Mouse (Mus musculus) WW6 (cell line): ENCODE measurements at regions not wholly inside any gene's neighbourhood (a gene's known extent, or its start where the extent isn't known, plus 50 kb on each side); places are given as distances from the start of the nearest gene placed in this dataset.
"Not testable (repeated sequence)": the region's sequence is repeated elsewhere in the genome, so short reads cannot be mapped to it uniquely, and the experiment has no call there.

Experiments
- DNase-seq: peaks from one replicate; pipeline ENCODE4 v3.0.0-alpha.2; 2013; ENCODE audit warnings: low read depth, low spot score

DNA sequence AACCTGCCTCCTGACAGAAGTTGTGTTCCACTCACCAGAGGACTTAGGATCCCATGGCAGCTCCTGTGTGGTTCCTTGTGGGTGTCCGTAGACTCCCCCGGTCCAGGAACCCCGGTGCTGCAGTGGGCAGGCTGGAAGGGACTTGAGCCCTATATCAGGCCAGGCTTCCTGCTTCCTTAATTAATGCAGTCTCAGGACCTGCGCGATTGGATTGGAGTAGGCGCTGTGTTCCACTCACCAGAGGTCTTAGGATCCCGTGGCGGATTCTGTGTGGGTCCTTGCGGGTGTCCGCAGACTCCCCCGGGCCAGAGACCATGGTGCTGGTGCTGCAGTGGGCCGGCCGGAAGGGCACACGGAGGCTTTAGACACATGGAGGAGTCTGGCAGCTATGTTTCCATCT is 288.7 kb downstream of the Fut8 start:
- DNase-seq, result not testable (repeated sequence)

- no peak for DNase-seq
Observed at GRCm38 (mm10) chr12:77527499-77527898, 289.6 kb downstream of the Fut8 start.

GRCm38 (mm10) chr12:77527953-77528865 is 290.3 kb downstream of the Fut8 start:
- no peak for DNase-seq

GRCm38 (mm10) chr12:77528868-77529271 is 290.9 kb downstream of the Fut8 start:
- DNase-seq, result no peak

DNA sequence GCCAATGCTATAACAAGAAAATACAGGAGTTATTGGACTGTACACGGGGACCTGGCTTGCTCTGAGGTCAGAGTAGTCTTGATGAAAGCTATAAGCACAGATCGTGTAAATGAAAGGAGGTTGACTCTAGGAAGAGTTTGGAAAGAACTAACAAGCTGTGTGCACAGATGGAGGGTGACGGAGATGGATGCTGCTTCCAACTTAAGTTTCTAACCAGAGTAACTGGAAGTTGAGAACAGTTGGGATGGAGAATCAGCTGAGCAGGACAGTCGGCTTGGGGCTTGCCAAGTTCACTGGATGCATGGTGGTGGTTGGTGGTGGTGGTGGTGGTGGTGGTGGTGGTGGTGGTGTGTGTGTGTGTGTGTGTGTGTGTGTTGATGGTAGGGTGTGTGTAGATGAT is 291.5 kb downstream of the Fut8 start:
- DNase-seq, result no peak

GRCm38 (mm10) chr12:77529955-77530354 is 292.0 kb downstream of the Fut8 start:
- DNase-seq, result no peak

- no peak for DNase-seq
Observed at GRCm38 (mm10) chr12:77531294-77531693, 293.4 kb downstream of the Fut8 start.

- DNase-seq, result no peak
Observed at GRCm38 (mm10) chr12:77532547-77532946, 294.6 kb downstream of the Fut8 start.

DNA sequence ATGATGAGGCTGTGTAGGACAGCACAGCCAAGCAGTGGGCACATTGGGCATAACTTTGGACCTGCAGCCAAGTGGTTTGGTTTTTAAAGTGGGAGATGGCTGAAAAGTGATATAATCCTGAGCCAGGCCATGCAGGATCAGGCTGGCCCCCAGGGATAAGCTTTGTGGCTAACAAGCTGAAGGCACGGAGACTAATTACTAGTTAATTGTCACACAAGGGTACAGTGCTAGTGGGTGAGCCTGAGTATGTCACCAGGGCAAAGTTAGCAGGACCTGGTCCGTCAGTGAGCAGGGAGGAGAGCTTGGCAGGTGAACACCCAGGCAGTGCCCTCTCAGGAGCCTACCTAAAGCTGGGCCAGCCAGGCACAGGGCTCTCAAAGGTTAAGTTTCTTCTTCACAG is 295.7 kb downstream of the Fut8 start:
- DNase-seq, result no peak

DNA sequence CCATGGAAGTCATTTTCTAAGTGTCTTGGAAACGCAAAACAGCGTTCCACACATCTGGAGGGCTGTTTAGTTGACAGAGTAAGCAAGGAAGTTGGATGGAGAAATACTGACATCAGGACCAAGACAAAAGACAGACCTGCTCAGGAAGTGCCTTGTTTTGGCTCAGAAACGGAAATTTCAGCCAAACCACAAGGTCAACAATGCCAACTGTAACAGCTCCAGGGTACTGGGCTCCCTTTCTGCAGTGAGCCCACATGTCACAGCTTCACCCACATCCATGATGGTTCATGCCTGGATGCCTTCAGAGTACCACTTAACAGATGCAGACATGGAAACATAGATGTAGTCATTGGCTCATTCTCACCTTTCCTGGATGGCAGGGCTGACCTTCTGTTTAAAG is 296.2 kb downstream of the Fut8 start:
- DNase-seq, result no peak

- DNase-seq, result no peak
Observed at GRCm38 (mm10) chr12:77535147-77535546, 297.2 kb downstream of the Fut8 start.

GRCm38 (mm10) chr12:77537139-77537848 is 299.4 kb downstream of the Fut8 start:
- DNase-seq, result no peak

DNA sequence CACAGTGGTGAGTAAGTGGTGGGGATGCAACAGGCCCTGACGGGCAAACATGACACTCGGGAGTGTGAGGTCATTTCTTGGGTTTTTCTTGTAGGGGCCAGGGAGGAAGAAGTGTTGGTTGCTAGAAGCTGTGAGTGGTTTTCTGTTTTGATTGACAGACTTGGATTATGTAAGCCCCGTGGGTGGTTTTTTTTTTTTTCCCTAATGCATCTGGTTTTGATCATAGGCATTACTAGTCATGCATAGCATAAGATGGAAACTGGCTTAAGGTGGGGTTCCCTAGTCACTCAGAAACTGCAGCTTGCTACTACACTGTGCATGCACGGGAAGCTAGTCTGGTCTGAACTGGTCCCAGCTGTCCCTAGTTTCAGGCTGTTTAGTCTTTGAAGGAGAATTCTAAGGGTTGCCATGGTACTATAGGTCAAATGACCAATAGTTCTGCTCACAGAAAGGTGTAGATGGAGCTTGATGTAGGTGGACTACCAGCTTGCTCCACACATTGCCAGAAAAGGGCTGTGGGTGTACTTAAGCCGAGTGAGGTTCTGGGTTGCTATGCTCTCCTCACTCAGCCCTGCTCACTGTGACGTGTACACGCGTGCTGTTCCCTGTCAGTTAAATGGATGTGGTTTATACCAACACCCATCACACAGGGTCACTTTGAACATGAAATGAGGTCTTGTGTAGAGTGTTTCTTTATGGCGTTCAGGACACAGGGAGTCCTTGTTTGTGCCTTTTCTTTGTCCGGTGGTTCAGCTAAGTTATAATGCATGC is 301.9 kb downstream of the Fut8 start:
- no peak for DNase-seq

GRCm38 (mm10) chr12:77541051-77541765 is 303.3 kb downstream of the Fut8 start:
- no peak for DNase-seq

DNA sequence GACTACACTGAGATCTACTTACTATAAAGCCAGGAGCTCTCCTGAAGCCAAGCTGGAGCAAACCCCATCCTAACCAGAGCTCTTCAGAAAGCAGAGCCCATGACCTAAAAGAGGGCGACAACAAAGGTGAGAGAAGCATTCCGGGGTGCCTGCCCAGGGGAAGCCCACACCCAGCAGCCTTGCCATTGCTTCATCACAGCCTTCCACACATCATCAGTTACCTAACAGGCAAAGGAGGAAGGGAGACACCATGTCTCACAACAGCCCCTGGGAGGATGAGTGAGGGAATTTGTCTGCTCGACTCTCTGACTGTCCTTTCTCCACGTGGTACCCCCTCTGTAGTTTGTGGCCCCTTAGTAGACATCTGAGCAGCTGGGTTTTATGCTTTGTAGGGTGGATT is 303.9 kb downstream of the Fut8 start:
- no peak for DNase-seq

GRCm38 (mm10) chr12:77543651-77544050 is 305.7 kb downstream of the Fut8 start:
- no peak for DNase-seq

DNA sequence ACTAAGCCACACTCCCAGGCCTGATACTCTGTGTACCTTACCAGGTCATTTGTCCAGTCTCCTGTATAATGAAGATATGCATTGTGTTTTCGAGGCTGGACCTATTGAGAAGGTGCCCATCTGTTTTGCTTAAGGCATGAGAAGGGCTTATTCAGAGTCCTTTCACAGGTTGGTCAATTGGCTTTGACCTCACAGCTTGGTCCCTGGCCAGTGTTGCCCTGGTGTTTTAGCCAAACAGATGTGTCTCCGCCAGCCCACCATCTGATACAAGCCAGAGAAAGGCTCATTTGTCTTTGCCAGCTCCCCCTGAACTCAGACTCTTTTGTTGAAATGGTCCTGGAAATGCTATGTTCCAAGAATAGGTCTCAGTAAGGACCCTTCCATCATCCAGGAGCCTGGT is 308.2 kb downstream of the Fut8 start:
- DNase-seq, result no peak

- DNase-seq, result peak; percentile 18
Observed at GRCm38 (mm10) chr12:77568286-77568685, 330.4 kb downstream of the Fut8 start.

- DNase-seq, result no peak
Observed at GRCm38 (mm10) chr12:77570501-77570900, 332.6 kb downstream of the Fut8 start.

DNA sequence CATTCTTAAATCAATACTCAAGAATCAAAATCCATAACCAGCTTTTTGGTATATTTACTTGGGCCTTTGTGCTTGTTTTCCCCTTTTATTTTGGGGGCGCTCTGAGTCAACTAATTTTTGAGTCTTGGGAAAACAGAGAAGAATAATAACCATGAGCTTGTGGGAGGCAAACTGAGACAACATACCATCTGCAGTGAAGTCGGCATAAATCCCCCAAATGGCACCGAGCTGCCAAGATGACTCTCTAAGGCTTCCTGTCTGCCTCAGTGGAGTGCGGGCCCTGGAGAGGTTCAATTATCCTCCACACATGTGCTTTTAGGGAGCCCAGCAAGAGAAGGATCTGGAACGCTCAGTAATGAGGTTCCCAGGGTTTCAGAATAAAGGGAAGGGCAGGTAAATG is 333.1 kb downstream of the Fut8 start:
- DNase-seq, result no peak

DNA sequence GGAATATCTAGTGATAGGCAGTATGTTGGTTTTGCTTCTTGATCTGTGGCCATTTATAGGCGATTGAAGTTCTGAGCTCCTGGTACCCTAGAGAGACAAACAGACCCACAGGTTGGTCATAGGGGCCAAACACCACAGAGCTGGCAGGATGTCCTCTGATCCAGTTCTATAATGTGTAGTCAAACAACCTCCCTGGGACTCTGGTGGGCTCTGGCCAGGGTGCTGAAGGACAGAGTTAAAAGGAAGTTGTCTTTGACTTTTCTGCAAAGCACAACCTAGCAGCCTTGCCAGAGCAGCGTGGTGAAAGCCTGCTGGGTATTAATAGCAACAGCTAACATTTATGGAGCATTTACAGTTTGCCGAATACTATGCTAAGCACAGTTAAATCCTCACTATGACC is 337.1 kb downstream of the Fut8 start:
- DNase-seq, result no peak

DNA sequence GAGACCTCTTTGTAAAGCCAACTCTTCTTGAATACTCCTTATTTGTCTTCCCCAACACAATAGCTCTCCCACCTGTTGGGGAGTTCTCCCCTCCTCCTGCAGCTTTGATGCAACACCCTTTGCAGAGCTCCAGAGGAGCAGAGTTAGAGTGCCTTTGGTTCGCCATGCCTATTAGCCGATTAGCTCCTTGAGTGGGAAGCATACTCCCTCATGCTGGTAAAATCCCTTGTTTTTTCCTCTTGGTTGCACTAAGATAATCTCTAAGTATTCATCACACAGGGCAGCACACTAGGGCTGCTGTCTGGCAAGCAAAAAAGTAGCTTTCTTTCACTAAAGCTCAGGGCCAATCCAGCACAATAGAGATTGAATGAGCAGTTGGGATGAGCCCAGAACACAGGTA is 350.4 kb downstream of the Fut8 start:
- DNase-seq, result no peak
